Mouse (Mus musculus) yolk sac, embryonic 10.5 days (tissue): ENCODE results near the gene Lef1.

ENCODE experiments used
- DNase-seq: peaks from one replicate; pipeline ENCODE4 v3.0.0-alpha.2; 2017; ENCODE audit warnings: low spot score

Gene Lef1

DNA sequence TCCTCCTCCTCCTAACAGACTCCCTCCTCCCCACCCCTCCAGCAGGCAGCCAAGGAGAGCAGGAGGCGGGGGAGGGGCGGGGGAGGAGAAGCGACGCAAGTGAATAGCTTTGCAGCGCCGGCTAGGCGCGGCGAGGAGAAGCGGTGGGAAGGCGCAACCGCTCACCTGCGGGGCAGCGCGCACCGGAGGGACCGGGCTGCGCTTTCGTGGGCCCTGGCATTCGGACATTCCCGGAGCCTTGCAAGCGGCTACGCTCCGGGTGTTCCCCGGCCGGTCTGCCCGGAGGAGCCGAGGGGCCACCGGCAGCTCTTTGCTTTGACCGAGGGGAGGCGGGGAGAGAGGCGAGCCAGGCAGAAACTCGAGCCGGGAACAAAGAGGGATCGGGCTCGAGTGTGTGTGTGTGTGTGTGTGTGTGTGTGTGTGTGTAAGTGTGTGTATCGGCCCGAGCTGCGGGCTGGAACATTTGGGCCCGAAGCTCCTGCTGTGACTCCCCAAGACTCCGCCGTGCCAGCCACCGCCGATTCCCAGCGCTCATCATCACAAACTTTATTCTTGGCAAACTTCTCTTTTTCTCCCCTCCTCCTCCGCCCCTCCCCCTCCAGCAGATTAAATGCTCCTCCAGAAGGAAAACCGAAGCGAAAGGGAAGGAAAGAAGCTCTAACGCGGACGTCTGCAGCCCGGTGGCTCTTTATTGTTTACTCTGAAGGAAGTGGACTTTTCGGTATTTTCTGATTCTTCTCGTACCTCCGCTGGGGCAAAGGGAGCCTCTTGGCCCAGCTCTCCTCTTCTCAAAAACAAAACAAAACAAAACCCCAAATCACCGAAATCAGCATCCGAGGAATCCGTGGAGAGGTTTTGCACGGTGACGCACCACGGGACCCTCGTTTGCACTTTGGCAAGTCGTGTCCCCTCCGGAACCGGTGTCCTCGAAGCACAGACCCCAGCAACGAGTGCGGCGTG, at the start of gene Lef1:
Lef1 (plus strand) TSS at position 281 of the 960 bp plus-strand sequence.
- peak; percentile 60 for DNase-seq

DNA sequence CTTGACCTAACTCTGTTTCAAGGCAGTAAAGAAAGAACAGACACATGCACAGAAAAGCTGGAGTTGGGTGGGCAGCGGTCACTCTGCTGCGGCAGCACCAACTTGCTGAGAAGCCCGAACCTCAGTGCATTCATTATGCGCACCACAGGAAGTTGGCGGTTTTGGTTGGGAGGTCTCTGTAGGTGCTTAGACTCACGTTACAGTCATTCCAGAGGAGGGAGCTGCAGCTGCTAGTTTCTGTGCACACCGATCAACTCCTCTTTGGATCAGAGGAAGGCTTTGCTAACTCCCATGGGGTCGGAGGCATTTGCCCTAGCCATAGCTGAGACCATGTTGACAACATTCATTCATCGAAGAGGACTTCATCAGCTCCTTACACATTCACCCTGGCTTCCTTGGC, 45.3 kb upstream of the Lef1 start:
- DNase-seq = no peak

DNA sequence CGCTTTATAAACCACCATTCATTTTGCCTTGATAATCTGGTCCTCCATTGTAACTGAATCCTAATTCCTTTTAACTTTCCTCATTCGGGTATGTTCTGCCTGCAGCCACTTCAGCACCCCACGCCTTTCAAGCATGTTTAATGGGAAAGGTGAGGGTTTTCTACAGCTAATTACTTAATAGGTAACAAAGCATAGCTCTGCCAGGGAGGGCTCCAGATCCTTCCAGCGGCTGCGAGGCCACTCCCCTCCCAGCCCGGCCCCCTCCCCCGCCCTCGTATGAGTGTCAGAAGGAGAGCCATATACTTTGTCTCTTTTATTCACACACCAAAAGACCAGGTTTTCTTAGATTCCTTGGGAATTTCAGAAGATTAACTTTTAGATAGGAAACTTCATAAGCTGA, 44.1 kb upstream of the Lef1 start:
- no peak for DNase-seq

DNA sequence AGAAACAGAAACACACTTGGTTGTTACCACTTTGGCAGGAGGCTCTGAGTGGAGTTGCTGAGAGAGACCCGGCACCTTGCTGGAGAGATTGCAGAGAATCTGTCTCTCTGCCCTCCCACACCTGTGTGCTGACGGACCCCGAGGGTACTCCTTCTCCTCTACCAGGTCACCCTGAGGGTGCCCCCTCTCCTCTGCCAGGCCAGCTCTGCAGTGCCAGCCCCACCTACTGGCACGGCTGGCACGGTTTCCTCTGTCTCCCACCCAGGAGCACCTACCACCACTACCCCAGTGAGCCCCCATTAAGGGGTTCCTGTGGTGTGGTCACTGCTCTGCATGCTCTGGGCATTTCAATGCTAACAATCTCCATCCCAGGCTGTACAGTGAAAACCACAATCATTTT, 42.3 kb upstream of the Lef1 start:
- DNase-seq = no peak

DNA sequence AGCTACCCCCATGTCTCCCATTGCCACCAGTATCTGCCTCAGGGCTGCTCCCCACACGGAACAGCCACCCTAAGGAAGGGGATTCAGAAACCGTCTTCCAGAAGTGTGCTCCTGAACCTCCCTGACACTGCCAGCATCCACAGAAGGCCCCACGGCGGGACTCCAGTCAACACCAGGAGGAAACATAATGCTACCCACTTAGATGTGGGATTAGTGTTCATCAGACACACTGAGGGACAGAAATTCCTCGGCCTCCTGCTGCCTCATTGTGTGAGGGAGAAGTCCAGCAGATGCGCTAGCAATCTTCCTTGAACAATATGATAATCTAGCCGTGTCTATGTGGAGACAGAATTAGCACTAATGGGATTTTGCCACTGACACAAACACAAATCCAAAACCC, 40.1 kb upstream of the Lef1 start:
- DNase-seq = no peak

DNA sequence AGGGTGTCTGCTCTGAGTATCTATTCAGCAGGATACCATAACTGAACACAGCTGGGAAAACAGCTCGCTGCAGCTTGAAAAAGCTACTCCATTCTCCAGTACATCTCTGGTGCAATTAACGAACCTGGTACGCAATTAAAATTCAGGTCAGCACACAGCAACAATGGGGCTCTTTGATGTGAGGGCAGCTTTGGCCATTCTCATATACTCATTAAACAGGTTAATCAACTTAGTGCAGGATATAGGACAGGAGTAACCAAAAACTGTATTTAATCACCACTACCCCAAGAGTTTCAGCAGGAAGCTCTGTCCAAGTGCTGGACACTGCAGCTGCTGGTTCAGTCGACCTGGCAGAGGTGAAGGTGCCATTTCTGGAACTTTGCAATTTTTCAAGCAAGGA, 37.6 kb upstream of the Lef1 start:
- DNase-seq = no peak

DNA sequence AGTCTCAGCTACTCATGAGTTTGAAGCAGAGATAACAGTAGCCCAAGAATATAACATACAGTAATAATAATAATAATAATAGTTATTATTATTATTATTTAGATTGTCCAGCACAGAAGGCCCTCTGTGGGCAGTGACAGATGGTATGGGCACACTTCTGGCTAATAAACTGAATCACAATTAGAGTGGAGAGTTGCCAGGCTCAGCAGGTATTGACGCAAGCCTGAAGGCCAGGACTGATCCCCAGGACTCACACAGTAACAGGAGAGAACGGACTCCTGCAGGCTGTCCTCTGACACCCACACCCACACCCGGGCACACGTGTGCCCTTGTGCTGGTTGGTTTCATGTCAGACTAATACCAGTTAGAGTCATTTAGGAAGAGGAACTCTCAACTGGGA, 36.3 kb upstream of the Lef1 start:
- no peak for DNase-seq

DNA sequence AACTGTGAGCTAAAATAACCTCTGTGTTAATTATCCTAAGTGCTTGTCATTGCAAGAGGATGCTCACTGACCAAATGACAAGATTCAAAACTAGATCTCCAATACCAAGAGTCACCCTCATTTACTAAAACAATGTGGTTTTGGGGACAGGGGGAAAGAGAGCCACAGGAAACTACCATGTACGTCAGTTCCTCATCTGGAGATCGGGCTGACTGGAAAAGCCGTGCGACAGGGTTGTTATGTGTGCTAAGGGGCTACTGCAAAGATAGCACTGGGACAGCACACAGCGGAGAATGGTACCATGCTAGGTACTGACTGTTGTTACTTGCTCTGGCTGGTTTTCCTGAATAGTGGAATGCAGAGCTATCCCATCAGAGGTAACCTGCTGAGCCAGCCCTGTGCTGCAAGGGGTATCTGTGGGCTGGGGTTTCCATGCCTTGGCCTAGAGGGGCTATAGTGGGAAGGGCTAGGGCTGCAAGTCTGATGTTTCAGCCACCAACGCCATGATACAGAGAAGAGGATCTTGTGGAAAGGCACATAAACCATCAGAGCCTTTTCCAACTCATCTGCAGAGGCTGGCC, 32.1 kb upstream of the Lef1 start:
- DNase-seq = no peak

DNA sequence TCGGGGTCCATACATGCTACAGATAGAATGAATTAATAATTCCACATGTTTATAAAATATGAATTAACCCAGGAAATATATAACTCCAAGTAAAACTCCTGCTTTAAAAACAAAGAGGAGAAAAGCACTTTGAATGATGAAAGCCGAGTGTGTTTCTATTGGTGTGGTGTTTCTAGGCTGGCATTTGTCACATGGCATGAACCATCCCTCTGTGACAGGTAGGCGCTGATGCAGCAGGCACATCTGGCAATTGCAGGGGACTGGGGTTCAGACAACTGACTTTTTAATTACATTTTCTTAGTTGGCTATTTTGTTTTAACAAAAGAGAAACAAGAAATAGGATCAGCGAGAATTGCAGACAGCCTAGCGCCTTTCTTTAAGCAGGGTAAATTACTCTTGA, 31.6 kb upstream of the Lef1 start:
- DNase-seq = no peak

DNA sequence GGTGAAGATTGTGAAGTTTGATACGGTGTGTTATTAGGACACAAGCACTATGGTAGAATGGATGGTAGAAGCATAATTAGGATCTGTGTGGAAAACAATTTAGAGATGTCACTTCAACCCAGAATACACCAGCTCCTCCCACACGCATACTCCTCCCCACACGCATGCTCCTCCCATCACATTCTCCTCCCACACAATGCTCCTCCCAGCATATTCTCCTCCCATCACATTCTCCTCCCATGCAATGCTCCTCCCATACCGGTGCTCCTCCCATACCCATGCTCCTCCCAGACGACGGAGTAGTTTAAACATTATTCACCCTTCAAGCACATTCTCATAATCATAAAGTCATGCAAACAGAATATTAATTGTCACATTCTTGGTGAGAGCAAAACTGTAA, 26.5 kb upstream of the Lef1 start:
- DNase-seq = no peak

DNA sequence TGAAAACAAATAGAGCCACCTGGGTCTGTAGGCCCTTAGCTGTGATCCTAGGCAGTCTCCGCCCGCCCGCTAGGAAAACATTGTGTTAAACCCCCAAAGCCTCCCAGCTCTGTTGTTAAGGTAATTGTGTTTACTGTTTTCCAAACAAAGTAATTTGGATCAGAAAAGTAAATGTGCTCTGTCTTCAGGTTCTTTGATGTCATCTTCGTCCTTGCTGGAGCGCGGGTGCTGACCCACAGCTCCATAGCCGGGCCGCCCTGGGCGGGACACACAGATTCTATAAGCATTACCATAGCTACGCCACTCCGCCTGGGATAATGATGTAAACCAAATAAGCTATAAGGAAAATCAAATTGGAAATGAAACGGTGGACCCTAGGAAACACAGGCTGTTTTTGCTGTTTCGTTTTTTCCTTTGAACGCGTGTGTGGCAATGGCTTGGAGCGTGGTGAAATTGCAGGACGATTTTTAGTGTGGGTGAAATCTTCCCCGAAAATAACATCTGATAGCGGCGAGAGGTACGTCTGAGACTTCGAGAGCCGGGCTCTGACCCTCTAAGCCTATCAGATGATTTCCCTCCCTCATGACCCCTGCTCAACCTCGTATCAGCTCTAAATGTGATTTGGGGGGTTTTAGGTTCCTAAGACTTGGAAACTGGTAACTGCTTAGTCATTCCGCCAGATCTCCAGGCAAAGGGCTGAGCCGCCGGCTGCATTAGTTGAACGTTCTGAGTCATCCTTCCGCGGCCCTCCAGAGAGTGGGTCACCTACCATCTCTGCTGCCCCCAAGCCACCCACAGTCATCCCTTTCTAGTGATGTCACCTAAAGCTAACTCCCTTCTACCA, 25.3 kb upstream of the Lef1 start:
- no peak for DNase-seq

DNA sequence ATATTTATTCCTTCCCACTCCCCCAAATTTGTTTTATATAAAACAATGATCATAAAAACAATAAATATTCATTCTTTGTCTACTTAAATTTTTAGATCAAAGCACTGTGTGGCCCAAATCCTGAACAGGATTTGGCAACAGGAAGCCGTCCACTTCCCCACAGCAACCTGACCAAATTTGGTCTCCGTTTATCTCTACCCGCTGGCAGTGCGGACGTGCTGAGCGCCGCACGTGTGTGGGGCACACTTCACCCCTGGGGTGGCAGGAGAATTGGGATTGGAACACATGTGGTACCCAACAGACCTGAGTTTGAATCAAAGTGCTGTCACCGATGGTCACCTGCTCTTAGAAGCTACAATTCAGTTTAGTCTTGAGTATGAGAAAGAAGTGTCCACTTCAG, 24.3 kb upstream of the Lef1 start:
- no peak for DNase-seq

DNA sequence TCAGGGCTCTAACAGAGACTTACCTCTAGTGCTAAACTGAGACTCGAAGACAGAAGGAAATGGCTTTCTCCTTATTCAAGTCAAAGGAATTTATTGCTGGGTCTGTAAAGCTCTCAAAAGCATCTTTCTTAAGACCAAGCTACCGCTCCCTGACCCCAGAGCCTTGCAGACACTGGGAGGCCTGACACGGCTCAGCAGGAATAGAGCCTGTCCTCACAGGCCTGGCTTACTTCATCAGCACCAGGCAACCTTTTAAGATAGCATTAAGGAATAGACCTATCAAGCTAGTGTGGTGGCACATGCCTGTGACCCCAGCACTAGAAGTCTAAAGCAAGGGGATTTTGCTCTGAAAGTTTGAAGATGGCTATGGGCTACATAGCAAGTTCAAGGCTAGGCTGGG, 20.6 kb upstream of the Lef1 start:
- peak; percentile 20 for DNase-seq

DNA sequence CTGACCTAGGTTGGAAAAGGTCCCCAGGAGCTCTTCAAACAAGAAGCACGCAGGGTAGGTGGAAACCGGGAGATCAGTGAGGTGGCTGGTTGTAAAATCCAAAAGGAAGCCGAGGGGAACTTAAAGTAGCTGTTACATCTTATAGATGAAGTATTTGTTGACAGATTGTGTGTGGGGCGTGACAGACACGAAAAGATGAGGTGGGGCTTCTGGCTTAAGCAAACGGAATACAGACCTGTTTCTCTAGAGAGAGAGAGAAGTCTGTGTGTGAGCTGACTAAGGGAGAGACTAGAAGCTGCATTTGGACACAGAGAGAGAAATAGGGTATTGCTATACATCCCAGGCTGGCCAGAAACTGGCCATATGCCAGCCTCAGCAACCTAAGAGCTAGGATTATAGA, 18.2 kb upstream of the Lef1 start:
- no peak for DNase-seq

DNA sequence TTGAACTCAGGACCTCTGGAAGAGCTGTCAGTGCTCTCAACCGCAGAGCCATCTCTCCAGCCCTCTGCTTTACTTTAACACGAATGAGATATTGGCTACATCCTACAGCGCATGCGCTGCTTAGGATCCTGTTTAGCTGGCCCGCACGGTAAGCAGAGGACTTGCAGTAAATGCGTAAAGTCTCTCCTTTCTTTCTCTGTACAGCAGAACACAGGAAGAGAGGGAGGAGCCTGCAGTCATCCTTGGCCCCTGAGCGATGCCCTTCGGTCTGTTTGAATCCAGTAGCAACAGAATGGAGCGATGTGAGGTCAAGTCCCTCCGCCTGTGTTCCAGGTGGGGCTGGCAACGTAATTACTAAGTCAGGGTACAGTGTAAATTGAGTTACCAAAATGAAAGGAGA, 16.5 kb upstream of the Lef1 start:
- no peak for DNase-seq

DNA sequence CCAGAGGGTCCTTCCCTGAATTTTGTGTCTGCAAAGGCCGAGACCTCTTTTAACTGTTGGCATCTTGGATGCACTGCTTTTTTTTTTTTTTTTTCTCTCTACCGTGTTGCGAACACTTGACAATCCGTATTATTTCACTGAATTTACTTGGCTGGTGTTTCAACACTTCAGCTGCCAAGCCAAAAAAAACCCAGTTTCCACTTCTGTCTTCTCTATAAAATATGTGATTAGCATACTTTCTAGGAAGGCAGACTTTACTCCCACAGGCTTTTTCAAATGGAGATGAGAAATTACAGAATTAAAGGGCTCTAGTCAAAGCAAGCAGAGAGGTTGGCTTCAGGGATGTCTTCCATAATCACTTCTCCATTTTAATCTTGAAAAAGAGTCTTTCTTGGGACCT, 14.2 kb upstream of the Lef1 start:
- no peak for DNase-seq

DNA sequence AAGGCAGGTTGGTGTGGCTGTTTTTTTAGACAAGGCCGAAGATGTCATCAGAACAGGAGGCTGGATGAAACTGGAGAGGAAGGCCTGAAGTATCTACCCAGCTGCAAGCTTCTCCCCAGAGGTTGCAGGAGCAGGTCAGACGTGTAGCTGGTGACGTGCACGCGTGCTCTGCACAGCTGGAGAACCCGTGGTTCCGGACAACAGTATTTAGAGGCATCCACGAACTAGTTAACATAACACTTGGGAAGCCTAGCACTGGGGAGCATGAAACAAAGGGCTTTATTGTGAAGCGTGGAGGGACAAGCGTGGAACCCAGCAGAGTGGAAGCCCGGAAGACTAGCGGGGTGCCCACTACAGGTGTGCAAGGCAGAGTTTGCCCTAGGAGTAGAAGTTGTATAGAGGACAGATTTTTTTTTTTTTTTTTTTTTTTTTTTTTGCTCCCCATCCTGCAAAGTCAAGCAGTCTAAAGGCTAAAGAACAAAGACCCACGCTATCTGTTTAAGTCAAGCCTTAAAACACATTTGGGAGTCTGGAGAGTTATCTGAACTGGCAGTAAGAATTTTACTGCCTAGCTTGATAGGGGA, 8.0 kb upstream of the Lef1 start:
- DNase-seq = no peak

DNA sequence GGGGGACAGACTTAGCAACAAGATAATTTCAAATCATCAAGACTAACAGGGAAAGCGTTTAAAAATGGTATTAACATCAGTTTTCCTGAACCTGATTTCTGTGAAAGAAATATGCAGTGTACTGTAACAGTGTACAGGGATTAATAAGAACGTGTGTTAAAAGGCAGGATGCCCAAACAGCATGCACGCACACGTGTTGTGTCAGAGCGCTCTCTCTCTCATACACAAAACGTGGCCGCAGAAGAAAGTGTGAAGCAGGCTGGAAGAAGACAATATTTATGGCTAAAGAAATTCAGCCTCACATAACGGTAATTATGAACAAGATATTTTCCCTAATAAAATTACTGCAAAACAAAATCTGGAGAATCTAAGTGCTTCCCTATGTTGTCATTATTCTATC, 4.9 kb upstream of the Lef1 start:
- DNase-seq = no peak

DNA sequence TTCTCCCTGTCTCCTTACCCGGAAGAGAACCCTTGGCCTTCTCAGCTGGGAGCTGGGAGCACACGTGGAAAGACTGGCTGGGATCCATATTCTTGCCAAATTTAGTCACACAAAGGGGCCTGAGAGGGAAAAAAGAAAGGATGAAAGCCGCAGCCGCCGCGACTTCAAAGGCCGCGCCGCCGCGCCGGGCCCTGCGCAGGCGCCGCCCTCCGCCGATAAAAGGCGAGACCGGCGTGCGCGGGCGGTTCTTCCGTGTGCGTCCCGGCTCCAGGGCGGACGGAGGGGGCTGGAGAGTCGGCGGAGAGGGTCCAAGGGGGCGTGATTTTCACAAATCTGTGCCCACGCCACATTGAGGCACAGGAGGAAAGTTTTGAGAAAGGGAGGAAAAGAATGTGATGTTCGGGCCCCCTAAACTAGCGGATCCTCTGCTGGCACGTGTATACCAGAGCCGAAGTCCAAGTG, 4.3 kb upstream of the Lef1 start:
- DNase-seq = peak; percentile 25

DNA sequence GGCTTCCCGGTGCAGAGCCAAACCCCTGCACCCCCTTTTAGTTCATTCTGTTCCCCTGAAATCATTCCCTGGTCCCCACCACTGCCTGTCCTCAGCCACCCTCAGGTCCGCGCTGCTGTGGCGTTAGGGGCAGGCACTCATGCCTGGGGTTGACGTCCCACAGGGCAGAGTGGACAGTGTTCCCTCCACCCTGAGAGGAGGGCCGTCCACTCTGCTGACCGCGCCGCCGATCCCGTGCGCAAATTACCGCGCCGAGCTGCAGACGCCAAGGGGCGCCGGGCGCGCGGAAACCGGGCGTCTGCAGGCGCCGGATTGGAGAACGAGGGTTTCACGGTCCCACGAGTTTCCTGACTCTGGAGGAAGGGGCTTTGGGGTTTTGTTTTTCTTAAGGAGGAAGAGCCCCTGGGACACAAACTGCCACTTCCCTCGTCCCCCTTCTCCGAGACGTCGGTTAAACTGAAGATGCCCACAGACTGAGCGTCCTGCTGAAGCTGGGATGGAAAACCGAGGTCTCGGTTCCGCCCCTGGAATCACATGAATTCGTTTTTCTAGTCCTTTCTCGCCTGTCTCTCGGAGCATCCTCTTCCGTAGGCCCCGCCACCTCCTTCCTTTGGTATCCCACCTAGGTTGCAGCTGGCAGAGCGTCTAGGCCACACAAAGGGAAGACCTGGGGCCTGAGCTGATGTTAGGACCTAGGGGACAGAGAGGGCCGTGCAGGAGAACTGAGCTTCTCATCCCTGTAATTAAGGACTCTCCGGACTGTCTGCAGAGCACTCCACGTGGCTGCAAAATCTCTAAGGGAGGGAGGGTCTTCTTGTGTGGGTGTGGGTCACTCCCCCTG, 3.6 kb upstream of the Lef1 start:
- DNase-seq = peak; percentile 23

DNA sequence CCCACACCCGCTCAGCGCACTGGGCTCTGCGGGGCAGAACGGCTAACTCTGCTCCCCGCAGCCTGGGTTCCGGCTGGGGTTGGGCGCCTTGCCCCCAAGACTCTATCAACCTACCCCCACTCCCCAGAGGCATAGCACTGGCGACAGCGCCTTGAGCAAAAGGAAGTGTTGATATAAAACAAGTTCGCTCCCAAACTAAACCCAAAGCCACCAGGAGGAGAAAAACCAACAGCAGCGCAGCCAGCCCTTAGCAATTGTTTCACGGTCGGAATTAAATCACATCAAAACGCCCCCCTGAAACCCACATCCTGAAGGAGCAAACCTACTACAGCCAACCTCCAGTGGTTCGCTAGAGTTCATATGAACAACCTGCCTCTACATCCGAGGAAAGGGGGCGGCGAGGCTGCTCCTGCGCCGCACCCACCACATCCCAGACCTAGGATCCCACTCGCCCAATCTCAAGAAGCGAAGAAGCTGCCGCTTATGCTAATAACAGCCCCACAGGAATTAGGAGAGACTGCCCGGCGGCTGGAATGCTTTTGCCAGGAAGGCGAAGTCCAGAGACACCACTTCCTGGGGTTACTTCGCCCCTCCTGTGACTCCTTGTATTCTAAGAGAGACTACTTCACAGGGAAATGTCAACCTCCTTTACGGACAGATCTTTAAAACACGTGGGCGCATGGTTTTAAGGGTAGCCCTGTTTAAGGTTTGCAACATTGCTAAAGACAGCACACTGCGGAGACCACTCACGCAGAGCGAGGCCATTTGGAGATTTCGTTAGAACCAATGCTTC, 2.8 kb upstream of the Lef1 start:
- DNase-seq = no peak
